Mouse (Mus musculus): ENCODE results near the gene Psmd12. TPM values are rescaled to one million over a fixed set of nuclear protein-coding genes. Genes with fewer than 3 reads are reported as not detected.
"Not testable (repeated sequence)": the region's sequence is repeated elsewhere in the genome, so short reads cannot be mapped to it uniquely, and the experiment has no call there.

Psmd12 gene
- polyA plus RNA-seq, 1 experiment from 2014 or later = 158 TPM

- no peak for ATAC-seq (ENCODE audit: insufficient number of reproducible peaks, insufficient read depth, low FRiP score, low read depth)
- Histone ChIP-seq H3K36me3 (ENCODE audit: control insufficient read depth, insufficient read depth, low read length) (no peaks in the 10 kb centered on the region), H3K4me2 (replicated peaks; ENCODE audit: low read depth, low read length) (peak overlapping the region; percentile 90)
These were observed 8.1 kb upstream of the Psmd12 start for GRCm38 (mm10) chr11:107471071-107471720.

GRCm38 (mm10) chr11:107472304-107472703, 7.0 kb upstream of the Psmd12 start:
- no peaks in the 10 kb centered on the region for H3K9me3 ChIP-seq (ENCODE audit: control insufficient read depth, low read depth, low read length)
- no peak overlapping the region for H3K27ac ChIP-seq (ENCODE audit: low read length)
- WGBS = 89% methylated on average over 3 of the region's 3 CpGs
- ATAC-seq (ENCODE audit: insufficient number of reproducible peaks, insufficient read depth, low FRiP score, low read depth) = no peak
- H3K9ac ChIP-seq (replicated peaks; ENCODE audit: low read depth, low read length) = no peak overlapping the region
- H3K4me3 ChIP-seq (ENCODE audit: low read depth, low read length) = no peak overlapping the region
- peaks cover 11% of the 10 kb centered on the region for H3K4me1 ChIP-seq (ENCODE audit: control insufficient read depth, insufficient read depth, low read length)
- no peaks in the 10 kb centered on the region for H3K36me3 ChIP-seq (ENCODE audit: control insufficient read depth, insufficient read depth, low read length)
- H3K4me2 ChIP-seq (replicated peaks; ENCODE audit: low read depth, low read length) = no peak overlapping the region
- H3K27me3 ChIP-seq (ENCODE audit: control insufficient read depth, insufficient read depth, low read length) = no peaks in the 10 kb centered on the region

More at GRCm38 (mm10) chr11:107471071-107471720, 8.1 kb upstream of the Psmd12 start:
- Histone ChIP-seq H3K27ac (ENCODE audit: low read length) (peak overlapping the region; percentile 93; the same call in 1 of the 2 replicates), H3K27me3 (ENCODE audit: control insufficient read depth, insufficient read depth, low read length) (no peaks in the 10 kb centered on the region), H3K4me1 (ENCODE audit: control insufficient read depth, insufficient read depth, low read length) (peaks cover 14% of the 10 kb centered on the region), H3K9ac (replicated peaks; ENCODE audit: low read depth, low read length) (no peak overlapping the region), H3K4me3 (ENCODE audit: low read depth, low read length) (peak overlapping the region; percentile 62), H3K9me3 (ENCODE audit: control insufficient read depth, low read depth, low read length) (no peaks in the 10 kb centered on the region)
- WGBS = 4% methylated on average over 11 of the region's 11 CpGs

DNA sequence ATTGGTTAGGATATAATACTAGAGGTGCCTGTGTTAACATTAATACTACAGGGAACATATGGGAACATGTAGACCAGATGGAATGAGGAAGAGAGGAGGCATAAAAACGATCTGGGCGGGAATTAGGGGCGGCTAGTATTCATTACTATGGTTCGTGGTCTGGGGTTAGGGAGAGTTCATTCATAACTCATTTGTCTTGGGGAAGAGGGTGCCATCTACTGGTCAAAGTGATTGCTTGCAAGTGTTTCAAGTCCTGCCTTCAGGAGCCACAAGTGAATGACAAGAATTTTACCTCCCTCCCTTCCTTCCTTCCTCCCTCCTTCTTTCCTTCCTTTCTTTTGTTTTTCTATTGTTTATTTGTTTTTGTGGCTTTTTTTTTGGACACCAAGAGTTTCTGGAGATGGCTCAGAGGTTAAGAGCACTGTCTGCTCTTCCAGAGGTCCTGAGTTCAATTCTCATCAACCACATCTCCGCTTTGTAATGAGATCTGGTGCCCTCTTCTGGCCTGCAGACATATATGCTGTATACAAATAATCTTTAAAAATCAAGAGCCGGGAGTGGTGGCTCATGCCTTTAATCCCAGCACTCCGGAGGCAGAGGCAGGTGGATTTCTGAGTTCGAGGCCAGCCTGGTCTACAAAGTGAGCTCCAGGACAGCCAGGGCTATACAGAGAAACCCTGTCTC, 6.0 kb upstream of the Psmd12 start:
- H3K4me2 ChIP-seq (replicated peaks; ENCODE audit: low read depth, low read length) = no peak overlapping the region
- WGBS = 25% methylated on average over 8 of the region's 8 CpGs
- H3K36me3 ChIP-seq (ENCODE audit: control insufficient read depth, insufficient read depth, low read length) = no peaks in the 10 kb centered on the region
- ATAC-seq (ENCODE audit: insufficient number of reproducible peaks, insufficient read depth, low FRiP score, low read depth) = no peak
- H3K9ac ChIP-seq (replicated peaks; ENCODE audit: low read depth, low read length) = no peak overlapping the region
- peaks cover 7% of the 10 kb centered on the region for H3K4me1 ChIP-seq (ENCODE audit: control insufficient read depth, insufficient read depth, low read length)
- no peak overlapping the region for H3K4me3 ChIP-seq (ENCODE audit: low read depth, low read length)
- no peak overlapping the region for H3K27ac ChIP-seq (ENCODE audit: low read length)
- no peaks in the 10 kb centered on the region for H3K27me3 ChIP-seq (ENCODE audit: control insufficient read depth, insufficient read depth, low read length)
- no peaks in the 10 kb centered on the region for H3K9me3 ChIP-seq (ENCODE audit: control insufficient read depth, low read depth, low read length)

DNA sequence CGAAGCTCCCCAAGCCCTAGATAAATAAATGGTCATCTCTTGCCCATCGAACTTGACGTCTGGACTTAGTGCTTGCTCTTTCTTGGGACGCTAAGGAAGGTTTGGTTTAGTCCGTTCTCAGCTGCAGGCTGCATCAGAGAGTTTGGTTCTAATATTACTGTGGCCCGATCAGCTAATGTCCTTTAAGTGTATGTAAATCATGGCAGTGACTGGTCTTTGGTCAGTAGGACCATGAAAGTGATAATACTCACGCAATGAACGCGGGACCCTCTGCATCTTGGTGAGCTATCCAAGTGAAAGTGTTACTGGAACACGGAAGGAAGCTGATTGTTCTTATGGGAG, 549 bp downstream of the Psmd12 start:
- peak overlapping the region; percentile 92 for H3K4me2 ChIP-seq (replicated peaks; ENCODE audit: low read depth, low read length)
- peak overlapping the region; percentile 66 for H3K27ac ChIP-seq (ENCODE audit: low read length)
- no peaks in the 10 kb centered on the region for H3K27me3 ChIP-seq (ENCODE audit: control insufficient read depth, insufficient read depth, low read length)
- peak overlapping the region; percentile 97 for H3K9ac ChIP-seq (replicated peaks; ENCODE audit: low read depth, low read length)
- peaks cover 1% of the 10 kb centered on the region; the same call in 1 of the 2 replicates for H3K36me3 ChIP-seq (ENCODE audit: control insufficient read depth, insufficient read depth, low read length)
- WGBS = under 1% methylated on average over 10 of the region's 10 CpGs
- H3K9me3 ChIP-seq (ENCODE audit: control insufficient read depth, low read depth, low read length) = no peaks in the 10 kb centered on the region
- no peak for ATAC-seq (ENCODE audit: insufficient number of reproducible peaks, insufficient read depth, low FRiP score, low read depth)
- peaks cover 12% of the 10 kb centered on the region; the same call in 1 of the 2 replicates for H3K4me1 ChIP-seq (ENCODE audit: control insufficient read depth, insufficient read depth, low read length)
- H3K4me3 ChIP-seq (ENCODE audit: low read depth, low read length) = peak overlapping the region; percentile 97

DNA sequence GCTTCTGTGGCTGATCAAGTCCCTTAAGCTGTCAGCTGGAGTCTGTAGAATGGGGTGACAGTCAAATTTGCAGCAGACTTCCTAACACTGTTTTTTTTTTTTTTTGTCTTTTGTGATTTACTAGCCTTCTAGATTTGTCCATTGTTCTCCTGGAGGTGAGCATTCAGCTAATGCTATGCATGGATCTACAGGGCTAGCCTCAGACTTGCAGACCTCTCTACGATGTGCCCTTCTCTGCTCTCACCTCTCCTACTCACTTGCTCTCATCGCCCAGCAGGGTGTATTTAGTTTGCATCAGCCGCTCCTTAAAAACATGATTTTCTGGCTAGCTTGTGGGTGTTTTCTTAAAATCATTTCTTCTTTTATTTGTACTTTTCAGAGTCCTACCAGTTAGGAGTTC, 5.1 kb downstream of the Psmd12 start:
- WGBS = 89% methylated on average over 3 of the region's 3 CpGs
- no peak for ATAC-seq (ENCODE audit: insufficient number of reproducible peaks, insufficient read depth, low FRiP score, low read depth)
- Histone ChIP-seq H3K9me3 (ENCODE audit: control insufficient read depth, low read depth, low read length) (no peaks in the 10 kb centered on the region), H3K27me3 (ENCODE audit: control insufficient read depth, insufficient read depth, low read length) (no peaks in the 10 kb centered on the region), H3K4me1 (ENCODE audit: control insufficient read depth, insufficient read depth, low read length) (peaks cover 12% of the 10 kb centered on the region; the same call in 1 of the 2 replicates), H3K27ac (ENCODE audit: low read length) (no peak overlapping the region), H3K4me3 (ENCODE audit: low read depth, low read length) (no peak overlapping the region), H3K36me3 (ENCODE audit: control insufficient read depth, insufficient read depth, low read length) (peaks cover 36% of the 10 kb centered on the region), H3K9ac (replicated peaks; ENCODE audit: low read depth, low read length) (no peak overlapping the region), H3K4me2 (replicated peaks; ENCODE audit: low read depth, low read length) (no peak overlapping the region)

GRCm38 (mm10) chr11:107502801-107503200, 23.5 kb downstream of the Psmd12 start:
- Histone ChIP-seq H3K36me3 (ENCODE audit: control insufficient read depth, insufficient read depth, low read length) (peaks cover 12% of the 10 kb centered on the region), H3K9ac (replicated peaks; ENCODE audit: low read depth, low read length) (no peak overlapping the region), H3K4me3 (ENCODE audit: low read depth, low read length) (no peak overlapping the region), H3K4me2 (replicated peaks; ENCODE audit: low read depth, low read length) (no peak overlapping the region), H3K4me1 (ENCODE audit: control insufficient read depth, insufficient read depth, low read length) (no peaks in the 10 kb centered on the region), H3K27ac (ENCODE audit: low read length) (no peak overlapping the region), H3K9me3 (ENCODE audit: control insufficient read depth, low read depth, low read length) (no peaks in the 10 kb centered on the region), H3K27me3 (ENCODE audit: control insufficient read depth, insufficient read depth, low read length) (no peaks in the 10 kb centered on the region)
- ATAC-seq (ENCODE audit: insufficient number of reproducible peaks, insufficient read depth, low FRiP score, low read depth) = no peak
- 82% methylated on average over 8 of the region's 8 CpGs for WGBS

DNA sequence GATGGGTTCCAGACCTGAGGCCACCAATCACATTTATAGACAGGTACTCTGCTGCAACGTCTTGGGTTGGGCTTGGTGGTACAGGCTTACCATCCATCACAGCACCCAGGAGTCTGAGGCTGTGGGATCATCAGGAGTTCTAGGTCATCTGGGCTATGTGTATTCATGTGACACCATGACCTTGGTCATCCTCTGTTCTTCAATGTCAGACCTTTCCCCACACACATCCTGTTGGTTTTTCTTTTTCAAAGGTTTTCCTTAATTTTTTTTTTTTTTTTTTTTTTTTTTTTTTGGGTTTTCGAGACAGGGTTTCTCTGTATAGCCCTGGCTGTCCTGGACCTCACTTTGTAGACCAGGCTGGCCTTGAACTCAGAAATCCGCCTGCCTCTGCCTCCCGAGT, 25.1 kb downstream of the Psmd12 start:
- WGBS = 94% methylated on average over 3 of the region's 4 CpGs

DNA sequence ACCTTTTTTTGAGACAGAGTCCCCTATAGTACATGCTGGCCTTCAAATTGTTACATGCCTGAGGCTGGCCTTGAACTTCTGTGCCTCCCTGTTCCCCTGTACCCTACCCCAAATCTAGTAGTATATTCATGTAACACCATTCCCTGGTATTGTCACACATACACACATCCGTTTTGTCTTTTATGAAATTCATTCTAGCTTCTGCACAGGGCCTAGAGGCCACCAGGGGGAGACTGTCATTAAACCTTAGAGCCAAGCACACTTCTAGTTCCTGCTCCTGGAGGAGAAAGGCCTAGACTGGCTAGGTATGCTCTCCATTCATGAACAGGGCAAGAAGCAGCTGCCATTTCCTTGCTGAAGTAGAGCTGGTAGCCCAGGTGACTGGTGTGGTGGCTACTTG, 27.0 kb downstream of the Psmd12 start:
- Histone ChIP-seq H3K9ac (replicated peaks; ENCODE audit: low read depth, low read length) (no peak overlapping the region), H3K27me3 (ENCODE audit: control insufficient read depth, insufficient read depth, low read length) (no peaks in the 10 kb centered on the region)

More for the DNA sequence above, 25.1 kb downstream of the Psmd12 start:
- not testable (repeated sequence) for H3K4me3 ChIP-seq (ENCODE audit: low read depth, low read length); H3K9ac ChIP-seq (replicated peaks; ENCODE audit: low read depth, low read length); H3K4me1 ChIP-seq (ENCODE audit: control insufficient read depth, insufficient read depth, low read length); H3K36me3 ChIP-seq (ENCODE audit: control insufficient read depth, insufficient read depth, low read length); ATAC-seq (ENCODE audit: insufficient number of reproducible peaks, insufficient read depth, low FRiP score, low read depth); H3K27ac ChIP-seq (ENCODE audit: low read length); H3K27me3 ChIP-seq (ENCODE audit: control insufficient read depth, insufficient read depth, low read length); H3K9me3 ChIP-seq (ENCODE audit: control insufficient read depth, low read depth, low read length); H3K4me2 ChIP-seq (replicated peaks; ENCODE audit: low read depth, low read length)

More for the DNA sequence above, 27.0 kb downstream of the Psmd12 start:
- no peak overlapping the region for H3K27ac ChIP-seq (ENCODE audit: low read length)
- peaks cover 4% of the 10 kb centered on the region; the same call in 1 of the 2 replicates for H3K4me1 ChIP-seq (ENCODE audit: control insufficient read depth, insufficient read depth, low read length)
- no peak overlapping the region for H3K4me2 ChIP-seq (replicated peaks; ENCODE audit: low read depth, low read length)
- no peak for ATAC-seq (ENCODE audit: insufficient number of reproducible peaks, insufficient read depth, low FRiP score, low read depth)
- H3K9me3 ChIP-seq (ENCODE audit: control insufficient read depth, low read depth, low read length) = no peaks in the 10 kb centered on the region
- H3K36me3 ChIP-seq (ENCODE audit: control insufficient read depth, insufficient read depth, low read length) = no peaks in the 10 kb centered on the region
- no peak overlapping the region for H3K4me3 ChIP-seq (ENCODE audit: low read depth, low read length)
- 62% methylated on average over 1 of the region's 1 CpGs for WGBS

Measured in stomach, embryonic 14.5 days (tissue).